Comparison of ENCODE assay signal across 15 mouse cellular contexts in the genomic region with DNA sequence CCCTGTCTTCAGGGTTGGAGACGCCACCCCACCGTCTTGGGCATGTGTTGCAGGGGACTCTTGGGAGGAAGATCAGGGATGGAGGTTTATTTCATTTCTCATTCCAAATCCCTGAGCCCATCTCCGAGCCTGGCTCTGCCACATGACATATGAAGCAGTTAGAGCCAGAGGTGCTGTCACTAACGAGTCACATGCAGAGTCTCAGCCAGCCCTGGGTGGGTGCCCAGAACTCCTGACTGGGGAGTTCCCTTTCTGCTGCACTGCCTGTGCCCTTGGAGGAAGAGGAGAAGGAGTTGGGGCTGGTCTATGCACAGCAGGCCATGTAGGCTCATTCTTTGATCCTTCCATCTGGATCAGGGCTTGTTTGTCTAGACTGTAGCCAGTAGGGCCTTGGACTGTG. TPM values are rescaled to one million over a fixed set of nuclear protein-coding genes. Genes with fewer than 3 reads are reported as not detected.
DNase-seq lines count a peak whose midpoint lies in the region; TF ChIP-seq lines count a peak whose summit lies in the region.
"Had no signal": no experiment of that assay in that cellular context is flagged by ENCODE, and none has a peak within 500 bp of the region (broad histone marks: within the 10 kb centered on the region; RNA-seq: fewer than 3 reads in every experiment).

No protein-coding gene starts in this region.

- DNase-seq in adrenal gland, postnatal 14 days, result peak; percentile 78
- DNase-seq in adrenal gland, postnatal 4 days (ENCODE audit: low spot score in 2 of 2), result no peak
- no peak for DNase-seq in layer of hippocampus, adult 2 months (ENCODE audit: low spot score in 2 of 2)
- DNase-seq in layer of hippocampus, adult 18-20 months (ENCODE audit: low spot score in 2 of 2), result no peak
- DNase-seq in NIH3T3 (ENCODE audit: low read depth), result peak; percentile 77
- peak; percentile 78 for DNase-seq in heart, adult 8-10 months (ENCODE audit: low spot score)
- no peak for DNase-seq in embryo, embryonic 11 days
- DNase-seq in embryo, embryonic 10.5 days (ENCODE audit: low spot score), result no peak
- DNase-seq: cerebellum, adult 9-10 months; lung, adult 2 months; midbrain, embryonic 14.5 days; thymus, postnatal 14 days had no signal

- peak overlapping the region; percentile 68 for H3K27ac ChIP-seq in layer of hippocampus, adult 2 months
- H3K27ac ChIP-seq: embryonic facial prominence, embryonic 15.5 days had no signal

- H3K4me3 ChIP-seq in layer of hippocampus, adult 2 months, result no peak overlapping the region
- H3K4me3 ChIP-seq: embryonic facial prominence, embryonic 15.5 days had no signal

- no peak for TF ChIP-seq CTCF in layer of hippocampus, adult 2 months (conservative IDR thresholded peaks at IDR 0.05)

RNA-seq across cellular contexts. Expression of gene Adcyap1r1, which starts 13.5 kb away (rescaled TPM):
- total RNA-seq in adrenal gland, postnatal 14 days (2021), result 29.5 and 37.0 TPM in 2 replicates
- total RNA-seq in adrenal gland, postnatal 4 days (2021), result 10 to 100 TPM; 53.2 to 54.9 TPM
- total RNA-seq in layer of hippocampus, adult 2 months (2021), result 100 to 1,000 TPM; 146 to 148 TPM
- total RNA-seq in layer of hippocampus, adult 18-20 months (2021), result 100 to 1,000 TPM; 133 to 142 TPM
- 1 to 10 TPM; 5.1 to 5.8 (median 5.4) TPM for total RNA-seq in heart, adult 8-10 months (2022)
- total RNA-seq: MEL; neutrophil, adult 5-6 weeks had no signal

Comparison
In these comparisons a context has a peak if more than half of its experiments do, and no peak if none do; other contexts are left out.
1. DNase-seq: peak in adrenal gland, postnatal 14 days (single experiment), NIH3T3 (single experiment) and heart, adult 8-10 months (single experiment); none in adrenal gland, postnatal 4 days (0 of 2), layer of hippocampus, adult 2 months (0 of 2), layer of hippocampus, adult 18-20 months (0 of 2), embryo, embryonic 11 days (single experiment) and embryo, embryonic 10.5 days (single experiment).